Mouse (Mus musculus) kidney, embryonic 14.5 days (tissue): ENCODE results near the gene Cbx1. TPM values are rescaled to one million over a fixed set of nuclear protein-coding genes. Genes with fewer than 3 reads are reported as not detected.

Source experiments
- ATAC-seq: fragments of 200-750 bp; cut with Nextera tagmentation; 2 replicates; pipeline ENCODE4 v1.8.0; 2017; ENCODE audit warnings: moderate number of reproducible peaks, mild to moderate bottlenecking, moderate TSS enrichment, moderate library complexity; ENCODE audit not compliant: low FRiP score, low TSS enrichment
- H3K27ac ChIP-seq: fragments of 300-500 bp; sonication (generic); 2 replicates; pipeline ENCODE4 v1.5.1; 2014; ENCODE audit warnings: low read depth, mild to moderate bottlenecking, low read length, moderate library complexity, mixed read lengths
- H3K27me3 ChIP-seq: fragments of 300-500 bp; sonication (generic); 2 replicates; pipeline ENCODE4 v1.6.1; 2014; ENCODE audit warnings: mild to moderate bottlenecking, low read length; ENCODE audit not compliant: control insufficient read depth, insufficient read depth
- H3K36me3 ChIP-seq: fragments of 300-500 bp; sonication (generic); 2 replicates; pipeline ENCODE4 v1.6.1; 2014; ENCODE audit warnings: low read length, mixed read lengths; ENCODE audit not compliant: control insufficient read depth, insufficient read depth
- H3K4me1 ChIP-seq: fragments of 300-500 bp; sonication (generic); 2 replicates; pipeline ENCODE4 v1.6.1; 2014; ENCODE audit warnings: low read length, mixed read lengths; ENCODE audit not compliant: control insufficient read depth, insufficient read depth
- H3K4me2 ChIP-seq: fragments of 300-500 bp; sonication (generic); replicated peaks from 2 replicates; pipeline ENCODE4 v1.6.1; 2014; ENCODE audit warnings: low read depth, mild to moderate bottlenecking, low read length
- H3K4me3 ChIP-seq: fragments of 300-500 bp; sonication (generic); 2 replicates; pipeline ENCODE4 v1.5.1; 2014; ENCODE audit warnings: mild to moderate bottlenecking, low read length
- H3K9ac ChIP-seq: fragments of 300-500 bp; sonication (generic); 2 replicates; pipeline ENCODE4 v1.6.1; 2014; ENCODE audit warnings: low read depth, mild to moderate bottlenecking, low read length, moderate library complexity
- H3K9me3 ChIP-seq: fragments of 300-500 bp; sonication (generic); 2 replicates; pipeline ENCODE4 v1.6.1; 2016; ENCODE audit warnings: low read length; ENCODE audit not compliant: control insufficient read depth
- WGBS: fragments of 180-500 bp; shearing (Covaris S2); extraction: QIAGEN DNeasy Blood & Tissue Kit; methylation state at CpG from one replicate; pipeline ENCODE4 v1.1.7; 2014; 5-methylcytosine and 5-hydroxymethylcytosine counted together
- polyA plus RNA-seq: library from polyadenylated mRNA; unstranded; fragments of >200 nt; fragmentation: Nextera tagmentation; extraction: Ambion mirVana; gene quantifications from 2 replicates; pipeline ENCODE4 v1.2.1, GENCODE M21; 2014

The Cbx1 gene
- polyA plus RNA-seq, 1 experiment from 2014 or later, result 137 TPM

DNA sequence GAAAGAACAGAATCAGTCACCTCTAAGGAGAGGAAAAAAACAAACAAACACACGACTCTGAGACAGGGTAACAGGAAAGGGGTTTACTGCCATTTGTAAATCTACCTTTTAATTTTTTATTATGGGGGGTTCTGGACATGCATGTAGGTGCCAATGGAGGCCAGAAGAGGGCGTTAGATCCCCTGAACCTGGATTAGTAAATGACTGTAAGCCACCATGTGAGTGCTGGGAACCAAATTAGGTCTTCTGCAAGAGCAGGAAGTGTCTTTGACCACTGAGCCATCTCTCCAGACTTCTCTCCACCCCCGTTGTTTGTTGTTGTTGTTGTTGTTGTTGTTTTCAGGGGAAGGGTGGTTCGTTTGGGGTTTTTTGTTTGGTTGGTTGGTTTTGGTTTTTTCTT lies 31.5 kb upstream of the Cbx1 start:
- Histone ChIP-seq H3K9ac (no peak overlapping the region), H3K36me3 (no peaks in the 10 kb centered on the region), H3K9me3 (no peaks in the 10 kb centered on the region), H3K4me2 (no peak overlapping the region), H3K4me1 (peaks cover 5% of the 10 kb centered on the region; the same call in 1 of the 2 replicates), H3K4me3 (no peak overlapping the region), H3K27ac (no peak overlapping the region), H3K27me3 (no peaks in the 10 kb centered on the region)
- 54% methylated on average over 4 of the region's 4 CpGs for WGBS
- ATAC-seq, result no peak

- H3K4me2 ChIP-seq, result no peak overlapping the region
- H3K4me1 ChIP-seq, result peaks cover 6% of the 10 kb centered on the region; the same call in 1 of the 2 replicates
- no peak overlapping the region for H3K27ac ChIP-seq
- ATAC-seq, result no peak
- H3K27me3 ChIP-seq, result no peaks in the 10 kb centered on the region
- 64% methylated on average over 5 of the region's 5 CpGs for WGBS
- no peaks in the 10 kb centered on the region for H3K9me3 ChIP-seq
- no peak overlapping the region for H3K9ac ChIP-seq
- no peak overlapping the region for H3K4me3 ChIP-seq
- no peaks in the 10 kb centered on the region for H3K36me3 ChIP-seq
Observed at GRCm38 (mm10) chr11:96758402-96758801, 30.5 kb upstream of the Cbx1 start.

GRCm38 (mm10) chr11:96760042-96760441 lies 28.9 kb upstream of the Cbx1 start:
- H3K9ac ChIP-seq, result no peak overlapping the region
- no peak overlapping the region for H3K4me2 ChIP-seq
- ATAC-seq, result peak; percentile 30; the same call in 1 of the 2 replicates
- H3K4me1 ChIP-seq, result peaks cover 6% of the 10 kb centered on the region; the same call in 1 of the 2 replicates
- no peaks in the 10 kb centered on the region for H3K36me3 ChIP-seq
- 56% methylated on average over 3 of the region's 3 CpGs for WGBS
- H3K27ac ChIP-seq, result no peak overlapping the region
- H3K9me3 ChIP-seq, result no peaks in the 10 kb centered on the region
- no peaks in the 10 kb centered on the region for H3K27me3 ChIP-seq
- no peak overlapping the region for H3K4me3 ChIP-seq

GRCm38 (mm10) chr11:96761984-96762383 lies 26.9 kb upstream of the Cbx1 start:
- Histone ChIP-seq H3K9me3 (no peaks in the 10 kb centered on the region), H3K27me3 (no peaks in the 10 kb centered on the region), H3K9ac (no peak overlapping the region), H3K27ac (no peak overlapping the region), H3K36me3 (no peaks in the 10 kb centered on the region), H3K4me2 (no peak overlapping the region), H3K4me3 (no peak overlapping the region), H3K4me1 (peaks cover 13% of the 10 kb centered on the region; the same call in 1 of the 2 replicates)
- 45% methylated on average over 7 of the region's 7 CpGs for WGBS
- ATAC-seq, result no peak

- no peaks in the 10 kb centered on the region for H3K9me3 ChIP-seq
- 59% methylated on average over 15 of the region's 15 CpGs for WGBS
- H3K27ac ChIP-seq, result no peak overlapping the region
- no peaks in the 10 kb centered on the region for H3K27me3 ChIP-seq
- H3K36me3 ChIP-seq, result no peaks in the 10 kb centered on the region
- peaks cover 19% of the 10 kb centered on the region; the same call in 1 of the 2 replicates for H3K4me1 ChIP-seq
- no peak for ATAC-seq
- no peak overlapping the region for H3K9ac ChIP-seq
- no peak overlapping the region for H3K4me2 ChIP-seq
- H3K4me3 ChIP-seq, result no peak overlapping the region
Observed at GRCm38 (mm10) chr11:96762742-96763470, 26.0 kb upstream of the Cbx1 start.

DNA sequence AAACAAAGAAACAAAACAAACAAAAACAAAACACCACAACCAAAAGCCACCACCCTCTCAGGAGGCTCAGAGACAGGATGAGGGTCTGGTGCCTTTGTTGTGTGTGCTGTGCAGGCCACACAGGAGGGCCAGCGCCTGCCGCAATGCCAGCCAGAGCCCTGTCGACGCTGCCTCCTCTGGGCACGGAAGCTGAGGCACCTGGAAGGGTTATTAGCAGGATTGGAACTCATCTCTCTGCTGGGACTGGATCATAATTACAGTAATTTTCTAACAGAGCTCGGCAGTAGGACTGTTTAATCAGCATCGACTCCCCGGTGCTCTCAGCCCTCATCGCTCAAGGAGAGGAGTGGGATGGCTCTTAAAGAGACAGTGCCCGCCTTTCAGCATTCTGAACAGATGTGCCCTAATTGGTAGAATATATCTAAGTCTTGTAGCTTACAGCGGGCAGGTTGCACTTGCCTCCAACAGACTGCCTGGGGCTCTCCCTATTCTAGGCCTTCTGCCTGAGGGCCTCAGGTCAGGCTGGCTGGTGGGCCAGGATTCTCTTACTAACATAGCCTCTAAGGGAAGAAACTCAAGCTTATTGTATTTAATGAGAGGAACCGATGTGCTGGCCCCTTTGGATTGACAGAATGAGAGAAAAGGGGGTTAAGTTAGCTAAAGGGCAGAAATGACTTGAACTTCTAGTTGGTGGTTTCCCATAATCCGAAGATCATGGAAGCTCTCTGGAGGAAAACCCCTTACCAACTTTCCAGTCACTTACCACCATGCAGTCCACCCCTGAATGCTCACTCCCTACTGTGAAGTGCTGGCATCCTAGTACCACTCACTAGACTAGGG lies 24.2 kb upstream of the Cbx1 start:
- Histone ChIP-seq H3K36me3 (peaks cover 10% of the 10 kb centered on the region), H3K27ac (no peak overlapping the region), H3K9ac (0 out of 2 replicates have a peak overlapping the region, but pooled peaks have one; percentile 1), H3K27me3 (no peaks in the 10 kb centered on the region), H3K4me2 (no peak overlapping the region), H3K9me3 (no peaks in the 10 kb centered on the region), H3K4me1 (peaks cover 21% of the 10 kb centered on the region; the same call in 1 of the 2 replicates), H3K4me3 (no peak overlapping the region)
- ATAC-seq, result no peak
- WGBS, result 50% methylated on average over 13 of the region's 13 CpGs

- Histone ChIP-seq H3K4me1 (peaks cover 21% of the 10 kb centered on the region; the same call in 1 of the 2 replicates), H3K9ac (no peak overlapping the region), H3K4me3 (no peak overlapping the region), H3K27ac (peak overlapping the region; percentile 17; the same call in 1 of the 2 replicates), H3K4me2 (no peak overlapping the region), H3K9me3 (no peaks in the 10 kb centered on the region), H3K36me3 (peaks cover 18% of the 10 kb centered on the region), H3K27me3 (no peaks in the 10 kb centered on the region)
- 69% methylated on average over 7 of the region's 7 CpGs for WGBS
- ATAC-seq, result no peak
Observed at GRCm38 (mm10) chr11:96765645-96766044, 23.3 kb upstream of the Cbx1 start.

DNA sequence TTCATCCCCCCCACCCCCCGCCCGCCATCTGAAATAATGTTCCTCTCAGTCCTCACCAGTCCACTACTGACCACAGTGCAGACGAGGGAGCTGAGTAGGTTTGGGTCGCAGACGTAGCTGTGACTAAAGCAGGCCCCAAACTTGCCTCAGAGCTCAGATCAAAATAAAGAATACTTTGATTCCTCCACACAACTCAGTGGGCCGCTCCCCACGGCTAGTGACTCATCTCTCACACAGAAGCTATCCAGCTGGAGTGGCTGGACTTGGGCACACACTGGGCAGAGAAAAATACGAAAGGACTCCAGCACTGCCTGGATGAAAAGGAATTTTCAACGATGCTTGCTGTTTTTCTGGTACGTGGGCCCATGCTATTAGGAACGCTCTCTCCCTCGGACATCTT lies 22.4 kb upstream of the Cbx1 start:
- Histone ChIP-seq H3K9ac (no peak overlapping the region), H3K4me3 (no peak overlapping the region), H3K27ac (no peak overlapping the region), H3K4me2 (no peak overlapping the region), H3K9me3 (no peaks in the 10 kb centered on the region), H3K4me1 (peaks cover 21% of the 10 kb centered on the region; the same call in 1 of the 2 replicates), H3K27me3 (no peaks in the 10 kb centered on the region), H3K36me3 (peaks cover 24% of the 10 kb centered on the region)
- WGBS, result 74% methylated on average over 12 of the region's 12 CpGs
- ATAC-seq, result no peak

DNA sequence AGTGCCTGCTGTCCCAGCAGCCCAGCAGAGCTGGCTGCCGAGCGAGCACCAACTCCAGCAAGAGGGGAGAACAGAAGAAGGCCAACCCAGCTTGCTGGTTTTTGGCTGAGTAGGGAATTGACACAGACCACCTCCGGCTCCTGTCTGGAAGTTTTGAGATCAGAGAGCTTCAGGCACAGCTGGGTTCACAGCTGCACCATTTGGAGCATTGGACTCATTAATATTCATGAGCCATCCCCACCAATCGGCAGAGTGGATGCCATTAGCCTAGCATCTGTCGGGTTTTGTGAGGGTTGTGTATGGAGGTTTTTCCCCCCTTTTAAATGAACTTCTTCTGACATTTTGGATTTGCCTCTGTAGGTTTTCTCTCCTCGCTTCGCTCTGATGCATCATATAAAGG lies 21.8 kb upstream of the Cbx1 start:
- Histone ChIP-seq H3K4me2 (no peak overlapping the region), H3K9me3 (no peaks in the 10 kb centered on the region), H3K4me3 (no peak overlapping the region), H3K4me1 (peaks cover 19% of the 10 kb centered on the region; the same call in 1 of the 2 replicates), H3K27me3 (no peaks in the 10 kb centered on the region), H3K9ac (no peak overlapping the region; the same call in 1 of the 2 replicates), H3K36me3 (peaks cover 30% of the 10 kb centered on the region), H3K27ac (peak overlapping the region; percentile 17; the same call in 1 of the 2 replicates)
- WGBS, result 36% methylated on average over 7 of the region's 7 CpGs
- ATAC-seq, result no peak
